Mouse (Mus musculus): ENCODE results near the gene Zfp128. TPM values are rescaled to one million over a fixed set of nuclear protein-coding genes. Genes with fewer than 3 reads are reported as not detected.
A peak's percentile ranks its signal among the peaks of the same experiment; 100 is the strongest.

Gene Zfp128
- 1.2 and 1.6 TPM in 2 replicates for polyA plus RNA-seq (2011; ENCODE audit: insufficient read depth, insufficient read length, low read depth, missing spikeins)

DNA sequence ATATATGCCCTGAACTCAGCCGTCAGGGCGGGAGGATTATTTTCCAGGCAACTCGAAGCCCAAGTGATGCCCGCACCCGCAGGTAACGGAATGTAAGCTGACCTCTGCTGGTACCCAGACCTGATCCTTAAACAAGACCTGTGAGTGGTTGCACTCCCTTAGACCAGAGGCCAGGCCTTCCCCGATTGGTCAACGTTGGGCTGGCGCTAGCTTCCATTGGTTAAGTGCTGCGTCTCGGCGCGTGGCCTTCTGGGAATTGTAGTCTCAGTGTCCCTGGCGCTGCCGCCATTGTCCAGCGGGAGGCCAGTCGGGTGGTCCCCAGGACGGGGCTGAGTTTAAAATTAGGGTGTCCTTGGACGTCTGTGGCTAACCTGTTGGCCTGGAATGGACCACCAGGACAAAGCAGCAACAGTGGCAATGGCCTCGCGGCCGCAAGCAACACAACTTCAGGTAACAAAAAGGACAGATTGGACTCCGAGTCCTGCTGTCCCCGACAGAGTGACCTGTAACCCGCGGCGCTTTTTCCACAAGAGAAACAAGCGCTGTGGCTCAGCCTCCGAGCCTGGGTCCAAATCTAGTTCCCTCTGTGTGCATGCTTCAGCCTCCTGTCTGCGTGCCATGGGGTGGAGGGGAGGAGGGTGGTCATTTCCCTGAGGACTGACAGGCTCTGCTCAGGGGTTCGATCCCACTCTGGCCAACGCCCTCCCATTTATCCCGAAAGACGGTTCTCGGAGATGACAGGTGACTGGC lies at the start of gene Zfp128:
Gene Zfp128 (plus strand): TSS at position 267 of the 750 bp plus-strand sequence.
- Histone ChIP-seq H3K27me3 (ENCODE audit: control insufficient read depth, insufficient read depth, low read length, poor library complexity, severe bottlenecking) (no peaks in the 10 kb centered on the region), H3K9ac (ENCODE audit: low read depth, poor library complexity, severe bottlenecking) (peak within 1 kb of the TSS; percentile 11; the same call in 1 of the 2 replicates), H3K4me1 (ENCODE audit: control insufficient read depth, insufficient read depth, low read length) (no peaks in the 10 kb centered on the region), H3K9me3 (replicated peaks; ENCODE audit: control insufficient read depth, insufficient read depth, low read length, poor library complexity, severe bottlenecking) (no peaks in the 10 kb centered on the region), H3K27ac (ENCODE audit: insufficient read depth, low read length) (no peak within 1 kb of the TSS), H3K36me3 (ENCODE audit: control insufficient read depth, insufficient read depth, low read length, poor library complexity, severe bottlenecking) (no peaks in the 10 kb centered on the region), H3K4me3 (ENCODE audit: low read depth, low read length) (peak within 1 kb of the TSS; percentile 77)
- no peak for TF ChIP-seq CTCF (IDR thresholded peaks at IDR 0.05; ENCODE audit: low read depth, low read length)
- peak; percentile 52 for TF ChIP-seq POLR2A (IDR thresholded peaks at IDR 0.05; ENCODE audit: insufficient read depth, low read length)

DNA sequence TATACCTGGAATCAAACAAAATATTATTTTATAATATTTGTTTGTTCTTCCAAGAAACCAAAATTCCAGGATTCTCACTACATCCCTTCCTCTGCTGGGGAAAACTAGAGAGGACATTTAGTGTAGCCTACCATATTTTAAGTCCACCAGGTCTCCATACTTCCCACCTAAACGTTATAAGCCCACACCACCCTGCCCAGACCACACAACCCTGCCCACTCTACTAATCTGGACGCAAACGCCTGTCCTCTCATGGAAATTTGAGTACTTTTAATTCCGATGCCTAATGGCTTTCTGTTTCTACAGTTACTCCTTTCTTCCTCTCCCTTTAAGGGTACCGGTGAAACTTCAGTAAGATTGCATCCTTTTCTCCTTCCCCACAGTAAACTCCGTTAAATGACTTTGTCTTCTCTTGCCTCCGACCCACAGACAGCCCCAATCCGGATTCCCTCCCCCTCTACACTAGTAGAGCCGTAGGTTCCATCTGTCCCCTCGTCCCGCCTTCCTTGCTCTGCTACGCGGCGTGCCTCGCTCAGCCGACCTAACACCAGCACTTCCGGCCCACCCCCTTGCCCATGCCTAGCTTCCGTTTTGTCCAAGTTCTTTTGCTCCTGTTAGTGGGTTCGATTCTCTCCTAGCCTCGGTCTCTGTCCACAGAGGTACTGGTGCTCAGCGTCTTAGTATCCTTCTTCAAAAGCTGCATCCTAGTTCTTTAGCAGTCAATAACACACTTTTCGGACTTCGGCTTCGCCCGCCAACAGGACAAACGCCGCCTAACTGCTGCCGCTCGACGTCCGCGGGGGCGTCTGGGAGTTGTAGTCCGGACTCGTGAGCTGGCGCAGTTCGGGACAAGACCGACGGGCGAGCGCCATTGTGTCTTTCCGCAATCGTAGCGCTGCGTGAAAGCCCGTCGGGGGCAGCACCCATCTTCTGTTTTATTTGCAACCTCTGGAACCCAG lies 46.5 kb upstream of the Zfp128 start, which contains the start of gene Zfp110:
Gene Zfp110 (plus strand): TSS at position 600 of the 959 bp plus-strand sequence.
- TF ChIP-seq CTCF (IDR thresholded peaks at IDR 0.05; ENCODE audit: low read depth, low read length) (no peak), EP300 (IDR thresholded peaks at IDR 0.05; ENCODE audit: insufficient read depth, low read depth, low read length) (0 out of 2 replicates have a peak, but pooled peaks have one; percentile 30), POLR2A (IDR thresholded peaks at IDR 0.05; ENCODE audit: insufficient read depth, low read length) (peak; percentile 81)
- Histone ChIP-seq H3K9me3 (replicated peaks; ENCODE audit: control insufficient read depth, insufficient read depth, low read length, poor library complexity, severe bottlenecking) (0 out of 2 replicates have a peak, but pooled peaks cover 6% of the 10 kb centered on the region), H3K9ac (ENCODE audit: low read depth, poor library complexity, severe bottlenecking) (peak within 1 kb of the TSS; percentile 88), H3K27ac (ENCODE audit: insufficient read depth, low read length) (peak within 1 kb of the TSS; percentile 87), H3K27me3 (ENCODE audit: control insufficient read depth, insufficient read depth, low read length, poor library complexity, severe bottlenecking) (no peaks in the 10 kb centered on the region), H3K4me3 (ENCODE audit: low read depth, low read length) (peak within 1 kb of the TSS; percentile 92), H3K36me3 (ENCODE audit: control insufficient read depth, insufficient read depth, low read length, poor library complexity, severe bottlenecking) (peaks cover 32% of the 10 kb centered on the region), H3K4me1 (ENCODE audit: control insufficient read depth, insufficient read depth, low read length) (no peaks in the 10 kb centered on the region)

DNA sequence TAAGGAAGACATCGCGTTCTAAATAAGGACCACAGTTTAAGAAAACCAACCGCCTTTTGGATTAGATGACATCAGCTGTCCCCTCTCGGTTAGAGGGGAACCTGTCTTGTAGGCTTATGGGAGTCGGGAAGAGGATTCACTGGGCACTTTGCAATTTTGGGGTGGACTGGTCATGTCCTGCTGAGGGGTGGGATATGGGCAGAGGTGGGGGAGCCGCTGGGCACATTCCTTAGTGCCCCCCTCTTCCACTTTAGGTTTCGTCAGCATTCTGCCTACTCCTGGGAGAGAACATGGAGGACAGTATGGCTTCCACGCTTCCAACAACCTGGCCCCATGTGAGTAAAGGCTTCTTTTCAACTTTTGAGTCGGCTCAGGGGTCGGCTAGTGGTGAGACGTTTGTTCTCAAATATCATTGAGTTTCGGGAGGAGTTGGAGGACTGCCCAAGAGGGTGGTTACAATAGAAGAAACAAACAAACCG lies 45.7 kb upstream of the Zfp128 start:
- Histone ChIP-seq H3K27ac (ENCODE audit: insufficient read depth, low read length) (no peak overlapping the region), H3K9me3 (replicated peaks; ENCODE audit: control insufficient read depth, insufficient read depth, low read length, poor library complexity, severe bottlenecking) (peaks cover 9% of the 10 kb centered on the region), H3K4me3 (ENCODE audit: low read depth, low read length) (peak overlapping the region; percentile 92), H3K9ac (ENCODE audit: low read depth, poor library complexity, severe bottlenecking) (peak overlapping the region; percentile 88), H3K36me3 (ENCODE audit: control insufficient read depth, insufficient read depth, low read length, poor library complexity, severe bottlenecking) (peaks cover 38% of the 10 kb centered on the region), H3K4me1 (ENCODE audit: control insufficient read depth, insufficient read depth, low read length) (no peaks in the 10 kb centered on the region), H3K27me3 (ENCODE audit: control insufficient read depth, insufficient read depth, low read length, poor library complexity, severe bottlenecking) (no peaks in the 10 kb centered on the region)
- TF ChIP-seq CTCF (IDR thresholded peaks at IDR 0.05; ENCODE audit: low read depth, low read length), result no peak

DNA sequence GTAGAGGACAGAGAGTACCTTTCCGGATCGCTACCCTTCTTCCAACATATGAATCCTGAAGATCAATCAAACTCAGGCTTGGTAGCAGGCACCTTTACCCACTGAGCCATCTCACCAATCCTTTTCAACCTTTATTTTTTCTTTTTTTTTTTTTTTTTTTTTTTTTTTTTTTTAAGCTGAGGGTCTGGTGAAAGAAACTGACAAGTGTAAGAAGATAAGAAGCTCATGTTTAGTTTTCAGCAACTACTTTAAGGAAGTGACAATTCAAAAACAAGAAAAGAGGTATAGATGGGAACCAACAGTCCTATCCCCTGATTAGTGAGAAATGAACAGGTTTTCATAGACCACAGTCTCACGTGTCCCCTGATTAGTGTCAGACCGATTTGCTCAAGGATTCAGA lies 45.2 kb upstream of the Zfp128 start:
- peak overlapping the region; percentile 92 for H3K4me3 ChIP-seq (ENCODE audit: low read depth, low read length)
- no peaks in the 10 kb centered on the region for H3K4me1 ChIP-seq (ENCODE audit: control insufficient read depth, insufficient read depth, low read length)
- TF ChIP-seq EP300 (IDR thresholded peaks at IDR 0.05; ENCODE audit: insufficient read depth, low read depth, low read length) (no peak), CTCF (IDR thresholded peaks at IDR 0.05; ENCODE audit: low read depth, low read length) (no peak), POLR2A (IDR thresholded peaks at IDR 0.05; ENCODE audit: insufficient read depth, low read length) (no peak)
- H3K9ac ChIP-seq (ENCODE audit: low read depth, poor library complexity, severe bottlenecking), result peak overlapping the region; percentile 88
- peaks cover 15% of the 10 kb centered on the region for H3K9me3 ChIP-seq (replicated peaks; ENCODE audit: control insufficient read depth, insufficient read depth, low read length, poor library complexity, severe bottlenecking)
- peaks cover 44% of the 10 kb centered on the region for H3K36me3 ChIP-seq (ENCODE audit: control insufficient read depth, insufficient read depth, low read length, poor library complexity, severe bottlenecking)
- H3K27ac ChIP-seq (ENCODE audit: insufficient read depth, low read length), result no peak overlapping the region
- H3K27me3 ChIP-seq (ENCODE audit: control insufficient read depth, insufficient read depth, low read length, poor library complexity, severe bottlenecking), result no peaks in the 10 kb centered on the region

DNA sequence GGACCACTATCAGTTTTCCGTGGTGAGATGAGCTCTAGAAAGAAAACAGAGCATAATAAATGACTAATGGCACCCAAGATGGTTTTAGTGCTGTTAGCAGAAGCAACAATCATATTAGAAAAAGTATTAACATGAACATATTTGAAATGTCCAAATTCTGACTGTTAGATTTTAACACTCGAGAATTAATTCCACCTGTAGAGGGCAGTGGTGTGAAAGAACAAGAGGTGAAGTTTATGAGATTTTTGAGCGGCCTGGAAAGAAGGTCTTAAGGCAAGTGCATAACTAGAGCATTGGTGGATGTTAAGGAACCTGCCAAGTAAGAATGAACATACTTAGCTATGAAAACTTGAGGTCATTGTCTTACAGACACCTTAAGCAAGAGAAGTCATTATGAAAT lies 6.7 kb upstream of the Zfp128 start:
- no peak overlapping the region for H3K9ac ChIP-seq (ENCODE audit: low read depth, poor library complexity, severe bottlenecking)
- no peaks in the 10 kb centered on the region for H3K27me3 ChIP-seq (ENCODE audit: control insufficient read depth, insufficient read depth, low read length, poor library complexity, severe bottlenecking)
- H3K4me1 ChIP-seq (ENCODE audit: control insufficient read depth, insufficient read depth, low read length), result no peaks in the 10 kb centered on the region
- H3K36me3 ChIP-seq (ENCODE audit: control insufficient read depth, insufficient read depth, low read length, poor library complexity, severe bottlenecking), result no peaks in the 10 kb centered on the region
- TF ChIP-seq CTCF (IDR thresholded peaks at IDR 0.05; ENCODE audit: low read depth, low read length), result no peak
- TF ChIP-seq POLR2A (IDR thresholded peaks at IDR 0.05; ENCODE audit: insufficient read depth, low read length), result no peak
- no peak for TF ChIP-seq EP300 (IDR thresholded peaks at IDR 0.05; ENCODE audit: insufficient read depth, low read depth, low read length)
- H3K4me3 ChIP-seq (ENCODE audit: low read depth, low read length), result no peak overlapping the region
- no peaks in the 10 kb centered on the region for H3K9me3 ChIP-seq (replicated peaks; ENCODE audit: control insufficient read depth, insufficient read depth, low read length, poor library complexity, severe bottlenecking)
- no peak overlapping the region for H3K27ac ChIP-seq (ENCODE audit: insufficient read depth, low read length)

All from ES-Bruce4 (cell line).